Mouse (Mus musculus) ES-Bruce4 (cell line): ENCODE data around the gene Tmem219.
"Not testable (repeated sequence)": the region's sequence is repeated elsewhere in the genome, so short reads cannot be mapped to it uniquely, and the experiment has no call there.

Source experiments
- CTCF ChIP-seq: IDR thresholded peaks from one replicate; pipeline ENCODE4 v1.8.1; 2011; ENCODE audit warnings: low read depth, low read length
- POLR2A ChIP-seq: IDR thresholded peaks from one replicate; pipeline ENCODE4 v1.8.1; 2011; ENCODE audit warnings: low read length; ENCODE audit not compliant: insufficient read depth

DNA sequence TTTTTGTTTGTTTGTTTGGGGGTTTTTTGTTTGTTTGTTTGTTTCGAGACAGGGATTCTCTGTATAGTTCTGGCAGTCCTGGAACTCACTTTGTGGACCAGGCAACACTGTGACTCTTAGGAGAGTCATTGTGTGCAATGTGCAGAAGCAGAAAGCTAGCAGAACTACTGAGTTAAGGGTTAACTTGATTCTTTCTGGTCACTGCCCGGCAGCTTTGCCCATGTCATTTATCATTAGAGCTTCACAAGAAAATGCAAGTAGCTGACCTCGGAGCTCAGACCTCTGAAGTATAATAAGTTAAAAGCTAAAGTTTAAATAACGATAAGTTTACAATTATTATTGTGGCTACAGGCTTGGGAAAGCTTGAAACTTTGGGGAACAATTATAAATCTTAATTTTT lies 4.4 kb downstream of the Tmem219 start:
- not testable (repeated sequence) for TF ChIP-seq CTCF, POLR2A
